Mouse (Mus musculus): ENCODE data around the gene Gcnt7.

Gcnt7 gene

GRCm38 (mm10) chr2:172452458-172452857, 5.9 kb downstream of the Gcnt7 start:
- no peak for DNase-seq

DNA sequence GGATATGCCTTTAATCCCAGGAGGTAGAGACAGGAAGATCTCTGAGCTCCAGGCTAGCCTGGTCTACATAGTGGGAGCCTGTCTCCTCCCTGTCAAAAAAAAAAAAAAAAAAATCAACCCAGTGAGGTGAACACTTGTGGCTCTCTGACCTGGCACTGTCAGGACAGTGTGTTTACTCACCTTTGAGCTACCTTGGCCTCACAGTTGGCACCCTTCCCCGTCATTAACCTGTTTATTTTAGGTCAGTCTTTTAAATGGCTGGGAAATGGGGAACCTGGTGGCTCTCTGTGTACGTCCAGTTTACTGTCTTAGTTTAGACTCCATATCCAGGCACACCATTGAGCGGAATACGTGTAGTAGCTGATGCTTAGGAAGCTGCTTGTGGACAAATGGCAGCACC, 6.4 kb downstream of the Gcnt7 start:
- no peak for DNase-seq

DNA sequence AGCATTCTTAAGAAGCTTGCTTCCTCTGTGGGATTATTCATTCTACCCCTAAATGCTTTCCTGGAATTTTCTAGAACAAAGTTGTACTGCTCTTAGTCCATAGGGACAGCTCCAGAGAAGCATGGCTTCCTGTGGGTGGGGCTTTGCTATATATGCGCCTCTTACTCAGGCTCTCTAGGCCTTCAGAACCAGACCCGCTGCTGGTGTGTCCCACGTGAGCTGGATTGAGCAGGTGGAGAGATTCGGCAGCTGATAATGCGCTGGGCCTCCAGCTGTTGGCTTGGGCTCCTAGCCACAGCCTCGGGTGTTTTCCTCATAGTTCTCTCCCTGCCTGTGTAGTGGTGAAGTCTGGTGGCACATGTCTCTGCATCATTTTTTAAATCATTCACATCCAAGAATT, 7.8 kb downstream of the Gcnt7 start:
- no peak for DNase-seq

GRCm38 (mm10) chr2:172448329-172448728, 10.1 kb downstream of the Gcnt7 start:
- DNase-seq: no peak

DNA sequence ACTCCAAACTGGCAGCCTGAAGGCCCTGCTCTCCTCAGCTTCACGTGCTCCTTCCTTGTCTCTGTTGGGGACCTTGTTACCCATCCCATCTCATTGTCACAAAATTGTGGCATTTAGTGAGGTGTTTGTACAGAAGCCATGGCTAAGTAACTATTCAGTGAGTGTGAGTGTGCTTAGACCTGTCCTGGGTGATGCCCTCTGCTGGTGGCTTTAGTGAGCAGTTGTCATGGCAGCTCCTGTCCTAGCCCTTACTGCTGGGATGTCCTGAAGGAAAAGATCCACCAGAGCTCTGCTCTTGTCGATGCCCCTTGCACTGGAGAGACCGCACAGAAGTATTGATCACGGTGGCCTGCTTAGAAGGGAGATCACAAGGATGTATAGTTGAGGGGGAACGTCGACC, 11.1 kb downstream of the Gcnt7 start:
- peak in 1 of 2 experiments; percentile 39 for DNase-seq

DNA sequence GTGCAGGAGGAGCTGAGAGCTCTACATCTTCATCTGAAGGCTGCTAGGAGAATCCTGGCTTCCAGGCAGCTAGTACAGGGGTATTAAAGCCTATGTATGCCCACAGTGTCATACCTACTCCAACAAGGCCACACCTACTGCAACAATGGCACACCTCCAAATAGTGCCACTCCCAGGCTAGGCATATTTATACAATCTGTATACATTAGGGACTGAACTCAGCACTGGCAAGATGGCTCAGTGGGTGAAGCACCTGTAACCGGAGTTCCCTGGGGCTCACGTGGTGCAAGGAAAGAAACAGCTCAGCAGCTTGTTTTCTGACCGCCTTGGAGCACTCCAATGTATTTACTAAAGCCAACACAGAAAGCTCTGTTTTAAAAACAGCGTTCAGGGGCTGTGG, 12.8 kb downstream of the Gcnt7 start:
- no peak for DNase-seq

- no peak for DNase-seq
Measured at GRCm38 (mm10) chr2:172441176-172441575, 17.2 kb downstream of the Gcnt7 start.

DNA sequence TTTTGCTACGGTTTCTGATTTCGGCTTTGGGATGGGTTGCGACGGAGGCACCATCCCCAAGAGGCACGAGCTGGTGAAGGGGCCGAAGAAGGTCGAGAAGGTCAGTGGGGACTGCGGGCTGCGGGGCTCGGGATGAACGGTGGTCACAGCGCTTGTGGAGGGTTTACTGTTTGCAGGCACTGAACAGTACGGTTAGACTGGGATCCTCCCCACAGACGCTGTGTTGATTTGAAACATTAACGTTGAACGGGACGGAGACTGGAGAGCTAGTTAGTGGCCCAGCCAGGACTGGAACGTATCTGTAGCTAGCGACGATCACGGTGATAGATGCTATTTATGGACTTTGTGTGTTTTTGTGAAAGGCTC, 17.8 kb downstream of the Gcnt7 start:
- DNase-seq: no peak

DNA sequence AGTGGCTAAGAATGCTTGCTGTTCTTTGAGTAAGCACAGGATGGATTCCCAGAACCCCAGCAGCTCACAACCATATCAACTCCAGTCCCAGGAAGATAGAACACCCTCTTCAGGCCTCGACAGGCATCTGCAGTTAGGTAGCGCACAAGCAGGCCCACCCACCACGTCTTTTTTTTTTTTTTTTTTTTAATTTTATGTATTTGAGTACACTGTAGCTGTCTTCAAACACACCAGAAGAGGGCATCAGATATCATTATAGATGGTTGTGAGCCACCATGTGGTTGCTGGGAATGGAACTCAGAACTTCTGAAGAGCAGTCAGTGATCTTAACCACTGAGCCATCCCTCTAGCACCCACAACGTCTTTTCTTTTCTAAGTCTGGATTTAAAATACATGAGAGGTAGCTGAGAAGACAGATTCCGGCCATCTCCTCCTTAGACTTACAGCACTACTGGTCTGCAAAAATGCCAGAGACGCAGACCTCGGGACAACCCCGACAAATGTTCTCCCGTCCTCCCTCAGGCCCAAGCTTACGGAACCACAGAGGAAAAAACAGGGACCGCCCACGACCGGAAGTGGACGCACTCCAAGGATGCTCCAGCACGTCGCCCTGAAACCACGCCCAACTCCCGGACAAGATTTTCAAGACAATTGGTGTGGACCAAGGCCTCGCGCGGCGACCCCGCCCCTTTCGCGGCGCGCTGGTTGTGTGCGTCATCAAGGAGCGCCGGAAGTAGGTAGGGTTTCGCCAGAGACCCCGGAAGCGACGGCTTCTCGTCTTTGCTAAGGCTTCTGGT, 18.4 kb downstream of the Gcnt7 start, which contains the start of gene Rtf2:
Rtf2 (plus strand) TSS at position 714 of the 797 bp plus-strand sequence.
- peak; percentile 100 for DNase-seq

DNA sequence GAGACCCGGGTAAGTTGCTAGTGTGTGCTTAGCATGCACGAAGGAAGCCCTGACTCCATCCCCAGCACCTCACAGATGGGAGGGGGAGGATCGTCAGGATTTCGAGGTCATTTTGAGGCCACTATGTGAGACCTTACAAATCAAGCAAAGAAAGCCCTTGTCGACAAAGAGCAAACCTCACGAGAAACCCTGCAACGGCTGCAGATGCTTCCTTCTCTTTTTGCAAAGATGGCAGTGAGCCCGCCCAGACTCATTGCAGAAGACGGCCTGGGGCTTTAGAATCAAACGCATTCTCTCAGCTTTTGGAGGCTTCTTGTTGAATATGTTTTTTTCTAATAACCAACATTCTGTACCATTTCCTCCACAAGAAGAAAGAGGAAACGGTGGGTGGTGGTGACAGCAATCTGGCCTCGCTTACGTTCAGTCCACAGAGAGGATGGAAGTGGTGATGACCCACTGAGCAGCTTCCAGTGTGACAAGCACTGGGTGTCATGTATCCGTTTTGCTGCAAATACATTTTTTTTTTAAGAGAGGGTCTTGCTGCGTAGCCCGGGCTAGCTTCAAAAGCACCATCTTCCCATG, 20.9 kb downstream of the Gcnt7 start:
- DNase-seq: no peak

DNA sequence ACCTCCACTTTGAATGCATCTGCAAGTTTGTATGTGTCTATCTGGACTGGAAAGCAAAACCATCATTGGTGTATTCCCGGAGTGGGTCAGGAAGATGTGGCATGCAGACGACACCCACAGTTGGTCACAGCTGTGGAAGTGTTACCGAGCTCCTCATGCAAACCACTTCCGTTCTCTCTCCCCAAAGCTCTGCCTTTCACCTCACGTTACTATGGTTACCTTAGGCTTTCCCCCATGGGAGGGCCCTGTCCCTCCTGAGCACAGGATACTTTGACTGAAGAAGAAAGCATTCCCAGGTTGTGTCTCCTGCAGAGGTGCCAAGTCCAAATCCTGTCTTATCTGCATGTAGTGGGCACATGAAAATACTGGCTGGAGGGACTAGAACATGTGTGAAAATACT, 24.6 kb downstream of the Gcnt7 start:
- DNase-seq: no peak

- no peak for DNase-seq
Measured at GRCm38 (mm10) chr2:172430609-172431008, 27.8 kb downstream of the Gcnt7 start.

DNA sequence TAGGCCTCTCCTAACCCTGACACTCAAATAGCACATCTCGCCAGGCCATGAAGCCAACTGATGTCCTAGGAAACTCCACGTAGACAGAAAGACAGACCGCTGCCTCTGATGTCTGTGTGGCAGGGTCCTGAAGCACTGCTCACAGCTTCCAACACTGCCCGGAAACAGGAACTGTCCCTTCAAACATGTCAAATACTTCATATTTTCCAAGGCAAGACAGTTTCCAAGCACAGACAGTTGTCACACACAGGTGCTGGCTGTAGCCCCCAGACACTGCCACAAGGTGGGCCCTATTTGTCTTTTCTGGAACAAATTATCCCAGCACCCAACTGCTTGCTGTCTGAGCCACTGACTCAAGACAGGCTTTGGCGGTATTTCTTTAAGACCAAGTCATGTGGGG, 40.2 kb downstream of the Gcnt7 start:
- no peak for DNase-seq

- no peak for DNase-seq
Measured at GRCm38 (mm10) chr2:172416876-172417275, 41.5 kb downstream of the Gcnt7 start.

DNA sequence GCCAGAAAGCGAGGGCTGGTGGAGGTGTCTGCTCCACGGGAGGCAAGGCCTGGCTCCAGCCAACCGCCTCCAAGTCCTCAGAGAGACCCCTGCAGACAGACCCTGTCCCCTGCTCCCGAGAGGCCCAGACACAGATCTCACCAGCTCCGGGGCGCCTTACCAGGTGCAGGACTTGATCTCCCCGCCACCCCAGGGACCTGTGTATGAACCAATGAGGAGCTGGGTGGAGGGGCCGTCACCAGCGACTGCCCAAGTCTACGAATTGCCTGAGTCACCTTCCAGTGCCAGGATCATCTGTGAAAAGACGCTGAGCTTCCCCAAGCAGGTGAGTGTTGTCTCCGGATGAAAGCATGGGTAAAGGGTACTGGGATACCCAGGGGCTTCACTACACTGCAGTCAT, 42.2 kb downstream of the Gcnt7 start:
- DNase-seq: no peak

GRCm38 (mm10) chr2:172413894-172414293, 44.5 kb downstream of the Gcnt7 start:
- DNase-seq: no peak

DNA sequence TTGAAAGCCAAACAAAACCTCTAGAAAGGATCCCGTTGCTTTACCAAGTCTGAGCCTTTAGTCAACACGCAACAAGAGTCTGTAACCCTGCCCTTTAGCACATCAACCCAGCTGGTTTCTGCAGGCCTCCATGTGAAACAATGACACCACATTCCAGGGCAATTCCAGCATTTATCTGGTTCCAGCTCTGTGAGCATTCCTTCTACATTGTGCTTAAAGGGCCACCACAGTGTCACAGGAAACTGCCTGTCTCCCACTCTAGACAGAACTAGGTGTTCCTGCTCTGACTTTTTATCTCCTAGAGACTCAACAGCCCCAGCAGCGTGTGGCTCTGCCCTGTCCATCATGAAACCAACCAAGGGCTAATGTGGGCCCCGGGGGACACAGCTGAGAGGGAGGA, 45.1 kb downstream of the Gcnt7 start:
- no peak for DNase-seq

GRCm38 (mm10) chr2:172412454-172412853, 45.9 kb downstream of the Gcnt7 start:
- no peak for DNase-seq

GRCm38 (mm10) chr2:172411091-172411490, 47.3 kb downstream of the Gcnt7 start:
- DNase-seq: peak; percentile 7 to 12

- DNase-seq: no peak
Measured at GRCm38 (mm10) chr2:172410686-172411085, 47.7 kb downstream of the Gcnt7 start.

- DNase-seq: no peak
Measured at GRCm38 (mm10) chr2:172407499-172407898, 50.9 kb downstream of the Gcnt7 start.

- no peak for DNase-seq
Measured at GRCm38 (mm10) chr2:172406173-172406572, 52.2 kb downstream of the Gcnt7 start.

DNA sequence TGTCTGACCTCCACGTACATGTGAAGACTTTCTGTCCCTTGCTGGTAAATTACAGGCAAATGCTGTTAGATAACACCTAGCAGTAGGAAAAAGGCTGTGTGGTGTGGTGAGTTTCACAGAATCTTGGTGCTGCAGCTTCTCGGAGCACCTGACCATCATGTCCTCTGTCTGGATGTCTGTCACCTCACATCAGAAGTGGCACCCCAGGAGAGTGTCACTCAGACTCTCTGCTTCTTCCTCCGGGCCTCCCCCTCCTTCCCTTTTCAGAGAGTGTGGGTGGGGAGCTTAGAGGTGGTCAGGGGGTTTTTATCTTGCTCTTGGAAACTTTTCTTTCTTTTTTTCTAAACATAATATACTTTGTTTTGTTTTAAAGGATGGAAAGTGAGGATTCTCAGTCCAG, 53.4 kb downstream of the Gcnt7 start:
- DNase-seq: no peak

GRCm38 (mm10) chr2:172404239-172404638, 54.2 kb downstream of the Gcnt7 start:
- no peak for DNase-seq
